Mouse (Mus musculus) B cell, adult (primary cell): ENCODE results near the gene Nos1. TPM values are rescaled to one million over a fixed set of nuclear protein-coding genes. Genes with fewer than 3 reads are reported as not detected.

Experiments
- total RNA-seq: library from RNA; stranded (reverse); gene quantifications from 4 replicates; pipeline ENCODE4 v1.2.4, GENCODE M21; 2023; ENCODE audit not compliant: inconsistent age

Nos1 gene
- total RNA-seq, result 0.10 to 0.33 TPM (median 0.20 TPM) in 4 replicates

GRCm38 (mm10) chr5:117780681-117781080, at the start of gene Nos1:
Gene Nos1, plus strand, starts transcription at chr5:117781032.

DNA sequence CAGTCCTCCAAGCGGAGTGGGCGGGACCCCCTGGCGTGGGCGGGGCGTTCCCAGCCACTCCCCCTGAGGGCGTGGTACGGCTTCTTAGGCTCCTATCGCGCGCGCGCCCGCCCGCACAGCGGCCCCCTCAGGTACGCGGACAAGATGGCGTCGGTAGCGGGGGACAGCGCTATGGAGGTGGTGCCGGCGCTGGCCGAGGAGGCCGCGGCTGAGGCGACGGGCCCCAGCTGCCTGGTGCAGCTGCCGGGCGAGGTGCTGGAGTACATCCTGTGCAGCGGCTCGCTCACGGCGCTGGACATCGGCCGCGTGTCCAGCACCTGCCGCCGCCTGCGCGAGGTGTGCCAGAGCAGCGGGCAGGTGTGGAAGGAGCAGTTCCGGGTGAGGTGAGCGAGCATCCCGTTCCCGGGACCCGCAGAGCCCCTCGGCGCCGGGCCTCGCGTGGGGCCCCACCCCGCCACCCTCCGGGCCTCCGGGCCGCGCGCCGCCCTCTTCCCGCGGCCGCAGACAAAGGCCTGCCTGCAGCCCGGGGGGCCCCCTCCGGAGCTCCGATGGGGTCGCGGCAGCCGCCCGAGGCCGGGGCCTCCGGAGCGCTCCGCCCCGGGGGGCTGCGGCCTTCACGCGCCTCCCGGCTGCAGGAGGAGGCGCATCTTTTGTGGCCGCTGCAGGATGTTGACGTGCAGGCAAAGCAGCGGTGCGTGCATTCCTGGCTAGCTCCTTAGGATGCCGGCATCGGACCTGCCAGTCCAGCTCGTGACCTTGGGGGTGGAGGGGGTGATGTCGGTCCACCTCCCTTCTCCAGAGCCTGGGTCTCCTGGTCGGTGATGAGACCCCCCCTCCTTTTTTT, 196.0 kb downstream of the Nos1 start, which contains the start of gene Fbxo21:
Gene Fbxo21 (plus strand): TSS at position 74 of the 844 bp plus-strand sequence.

Other genes with a start within 250 kb of the Nos1 start
- 25.2 to 28.8 TPM (median 26.3 TPM) in 4 replicates for gene Fbxo21, start 195.7 kb downstream of the Nos1 start, total RNA-seq
- not detected in 4 replicates for gene Tesc, start 246.7 kb downstream of the Nos1 start, total RNA-seq